Mouse (Mus musculus): ENCODE data around the gene Elf4.

The Elf4 gene

DNA sequence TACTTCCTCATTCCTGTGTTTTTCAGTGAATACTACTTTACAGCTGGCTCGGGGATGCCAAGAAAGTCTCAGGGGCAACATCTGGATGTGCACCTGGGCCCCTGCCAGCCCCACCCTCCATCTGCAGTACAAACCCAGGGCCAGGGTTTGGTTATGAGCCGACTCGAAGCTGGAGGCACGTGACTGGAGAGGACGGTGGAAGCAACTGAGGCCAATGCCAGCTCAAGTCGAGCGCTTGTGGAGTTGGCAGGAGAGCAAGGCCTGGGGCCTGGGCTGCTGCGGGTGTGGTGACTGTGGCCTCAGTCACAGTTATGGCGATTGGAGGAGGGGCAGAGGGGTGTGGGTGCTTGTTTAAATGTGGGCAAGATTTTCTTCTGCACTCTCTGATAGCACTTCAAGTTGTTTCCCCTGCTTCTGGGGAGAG is 27.4 kb downstream of the Elf4 start:
- peak; percentile 20 to 24 for DNase-seq

DNA sequence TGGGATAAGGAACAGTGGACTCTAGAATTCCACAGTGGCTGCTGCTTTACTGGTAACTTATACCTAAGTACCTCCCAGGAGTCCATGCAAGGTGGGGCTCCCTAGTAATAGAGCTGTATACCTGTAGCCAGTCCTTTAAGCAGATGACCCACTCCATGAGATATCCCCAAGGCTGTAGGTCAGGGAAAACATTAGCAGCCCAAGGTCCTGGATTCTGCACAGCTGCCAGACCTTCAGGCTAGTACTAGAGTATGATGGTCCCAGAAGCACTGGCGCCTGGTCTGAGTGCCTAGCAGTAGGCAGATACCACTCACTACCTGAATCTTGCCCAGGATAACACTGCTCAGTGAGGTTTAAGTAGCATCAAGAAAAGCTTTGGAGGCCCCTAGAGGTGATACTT is 28.7 kb downstream of the Elf4 start:
- no peak for DNase-seq

GRCm38 (mm10) chrX:48433527-48433899 is 29.4 kb downstream of the Elf4 start:
- DNase-seq: peak; percentile 20 to 34

GRCm38 (mm10) chrX:48432599-48433526 is 30.1 kb downstream of the Elf4 start:
- DNase-seq: no peak

GRCm38 (mm10) chrX:48429538-48429937 is 33.4 kb downstream of the Elf4 start:
- DNase-seq: no peak

DNA sequence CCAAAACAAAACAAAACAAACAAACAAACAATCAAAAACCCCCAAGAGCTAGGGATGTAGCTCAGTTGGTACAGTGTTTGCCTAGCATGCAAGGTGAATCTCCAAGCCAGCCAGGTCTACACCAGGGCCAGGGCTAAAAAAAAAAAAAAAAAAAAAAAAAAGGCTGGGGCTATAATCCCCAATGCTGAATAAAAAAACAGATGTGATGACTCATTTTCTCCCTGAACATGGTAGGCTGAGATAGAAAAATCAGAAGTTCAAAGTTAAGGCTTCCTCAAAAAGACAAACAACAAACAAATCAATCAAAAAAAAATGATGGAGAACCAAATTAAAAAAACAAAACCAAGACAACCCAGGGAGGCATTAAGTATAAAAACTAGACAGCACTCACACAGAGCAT is 33.8 kb downstream of the Elf4 start:
- DNase-seq: no peak

- DNase-seq: no peak
Measured at GRCm38 (mm10) chrX:48428642-48429041, 34.3 kb downstream of the Elf4 start.

- DNase-seq: no peak
Measured at GRCm38 (mm10) chrX:48428241-48428640, 34.7 kb downstream of the Elf4 start.

DNA sequence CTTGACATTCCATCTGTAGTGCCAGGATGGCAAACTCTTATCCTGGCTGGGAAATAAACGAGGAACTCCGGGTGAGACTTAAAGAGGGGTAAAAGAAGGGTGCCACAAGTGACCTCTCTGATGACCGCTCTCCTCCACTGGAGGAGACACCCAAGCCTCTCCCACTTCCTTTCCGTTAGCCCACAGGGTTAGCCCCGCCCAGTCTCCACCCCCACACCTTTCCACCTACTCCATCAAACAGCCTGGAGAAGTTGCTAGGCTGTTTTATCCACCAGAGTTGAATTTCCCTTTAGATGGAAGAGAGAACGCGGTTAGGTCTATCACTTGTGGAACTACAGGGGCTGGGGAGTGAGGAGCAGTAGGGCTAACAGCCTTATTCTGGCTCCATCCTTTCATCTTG is 37.7 kb downstream of the Elf4 start:
- no peak for DNase-seq

DNA sequence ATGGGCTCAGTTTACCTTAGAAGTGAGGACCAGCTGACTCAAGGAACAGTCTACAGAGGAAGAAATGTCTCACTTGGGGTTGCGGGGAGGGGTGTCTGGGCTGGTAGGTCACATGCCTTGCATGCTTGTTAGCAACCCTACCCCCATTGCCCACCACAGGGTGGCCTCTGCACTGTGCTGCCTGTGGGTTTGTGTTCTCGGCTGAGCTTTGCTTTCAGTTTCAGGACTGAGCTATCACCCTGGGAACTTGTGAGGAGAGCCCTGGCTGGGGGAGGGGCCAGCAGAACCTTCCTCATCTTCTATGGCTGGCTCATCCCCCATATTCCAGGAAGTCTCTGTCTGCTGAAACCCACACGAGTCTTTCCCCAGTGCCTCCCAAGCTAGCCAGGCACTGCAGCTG is 38.3 kb downstream of the Elf4 start:
- no peak for DNase-seq

- no peak for DNase-seq
Measured at GRCm38 (mm10) chrX:48423671-48424070, 39.3 kb downstream of the Elf4 start.

DNA sequence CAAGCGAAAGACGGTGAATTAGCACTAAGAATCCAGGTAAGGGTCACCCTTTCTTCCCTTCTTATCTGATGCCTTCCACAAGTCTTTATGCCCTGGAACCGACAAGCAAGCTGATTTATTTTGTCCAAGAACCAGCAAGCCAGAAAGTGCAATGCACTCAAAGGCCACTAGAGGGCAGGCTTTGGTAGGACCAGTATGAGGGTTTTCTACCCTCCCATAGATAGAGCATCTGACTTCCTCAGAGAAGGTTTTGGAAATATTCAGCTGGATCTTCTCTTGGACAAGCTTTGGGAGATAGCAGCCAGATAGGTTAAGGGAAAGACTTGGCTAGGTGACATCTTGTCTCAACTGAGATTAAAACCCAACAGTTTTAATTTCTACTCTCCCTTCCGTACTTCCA is 39.9 kb downstream of the Elf4 start:
- peak; percentile 78 to 85 for DNase-seq

DNA sequence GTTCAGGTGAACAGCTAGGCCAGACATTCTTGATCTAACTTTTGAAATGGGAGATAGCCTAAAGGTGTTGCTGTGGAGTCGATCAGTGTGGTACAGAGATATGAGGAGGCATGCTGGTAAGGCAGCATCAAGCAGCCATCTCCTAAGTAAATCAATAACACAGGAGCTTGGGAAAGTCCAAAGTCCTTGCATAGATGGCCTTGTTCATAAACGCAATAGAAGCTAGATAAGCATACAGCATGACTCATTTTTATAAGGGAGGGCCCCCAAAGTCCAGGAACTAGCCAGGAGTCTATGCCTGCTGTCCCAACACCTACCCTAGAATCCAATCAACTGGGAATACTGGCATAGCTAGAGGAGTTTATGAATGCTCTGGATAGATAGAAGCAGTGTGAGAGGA is 44.5 kb downstream of the Elf4 start:
- no peak for DNase-seq

DNA sequence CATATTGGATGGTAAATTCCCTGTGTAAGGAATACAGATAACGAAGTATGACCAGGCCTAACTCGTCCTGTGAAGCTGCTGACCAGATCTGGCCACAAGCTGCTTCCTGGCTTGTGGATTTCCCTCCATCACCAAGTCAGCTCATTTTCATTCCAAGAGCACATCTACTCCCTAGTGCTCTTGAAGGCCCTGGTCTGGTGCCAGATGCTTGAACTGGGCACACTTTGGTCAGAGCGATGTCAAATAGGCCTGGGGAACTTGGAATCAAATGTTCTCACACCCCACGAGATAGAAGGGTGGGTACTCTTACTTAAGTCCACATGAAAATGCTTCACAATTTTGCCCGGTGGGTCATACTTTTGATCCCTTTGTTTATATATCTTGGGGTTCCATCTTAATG is 48.6 kb downstream of the Elf4 start:
- no peak for DNase-seq

- DNase-seq: no peak
Measured at GRCm38 (mm10) chrX:48412629-48413028, 50.3 kb downstream of the Elf4 start.

GRCm38 (mm10) chrX:48410388-48410776 is 52.5 kb downstream of the Elf4 start:
- peak in 1 of 2 experiments; percentile 15 for DNase-seq

- peak; percentile 94 to 95 for DNase-seq
Measured at GRCm38 (mm10) chrX:48409611-48410387, 53.1 kb downstream of the Elf4 start.

DNA sequence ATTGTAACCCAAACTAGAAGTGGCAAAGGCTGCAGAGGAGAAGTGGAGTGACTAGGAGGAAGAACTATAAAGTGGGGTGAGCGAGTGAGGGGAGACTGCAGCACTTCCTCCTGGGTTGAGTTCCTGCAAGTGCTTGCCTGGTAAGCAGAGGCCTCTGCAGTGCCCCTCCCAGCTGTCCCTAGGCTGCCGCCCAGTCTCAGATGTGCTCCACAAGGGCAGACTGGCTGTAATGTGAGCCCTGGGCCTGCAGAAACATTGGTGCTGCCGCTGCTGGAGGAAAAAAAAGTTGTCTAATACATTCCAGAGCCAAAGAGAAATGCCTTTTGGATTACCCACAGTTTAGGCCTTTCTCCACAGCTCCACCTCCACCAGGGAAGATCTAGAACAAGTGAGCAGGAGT is 57.8 kb downstream of the Elf4 start:
- DNase-seq: no peak

DNA sequence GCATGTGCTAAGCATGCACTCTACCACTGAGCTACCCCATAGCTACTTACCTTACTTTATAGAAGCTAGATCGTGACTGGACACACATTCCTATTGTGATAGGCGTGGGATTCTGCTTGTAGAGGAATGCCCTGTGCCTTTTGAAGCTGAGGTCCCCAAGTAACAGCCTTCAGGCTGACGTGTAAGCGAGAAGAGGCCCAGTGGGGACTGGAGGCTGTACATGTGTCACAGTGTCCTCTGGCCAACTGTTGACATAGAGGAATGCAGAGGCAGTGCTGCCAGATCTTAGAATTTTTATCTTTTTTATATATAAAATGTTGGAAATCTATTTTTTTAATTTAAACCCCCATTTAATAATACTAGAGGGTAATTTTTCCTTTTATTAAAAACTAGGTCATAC is 62.9 kb downstream of the Elf4 start:
- no peak for DNase-seq

DNA sequence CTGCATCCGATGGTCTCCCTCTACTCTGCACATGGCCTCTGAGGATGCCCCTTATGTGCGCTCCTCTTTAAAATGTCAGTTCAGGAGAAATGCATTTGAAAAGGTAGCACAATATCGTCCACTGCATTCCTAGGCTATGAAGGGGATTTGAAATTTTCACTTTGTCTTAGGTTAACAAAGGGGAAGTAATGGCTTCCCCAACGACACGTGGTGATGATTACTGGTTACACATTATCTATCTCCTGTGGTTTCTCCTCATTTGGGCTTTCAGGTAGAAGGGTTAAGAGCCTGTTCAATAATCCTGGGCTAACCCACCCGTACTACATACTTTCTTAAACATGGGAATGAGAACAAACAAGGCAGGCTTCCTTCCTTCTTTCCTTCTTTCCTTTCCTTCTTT is 73.6 kb downstream of the Elf4 start:
- no peak for DNase-seq

DNA sequence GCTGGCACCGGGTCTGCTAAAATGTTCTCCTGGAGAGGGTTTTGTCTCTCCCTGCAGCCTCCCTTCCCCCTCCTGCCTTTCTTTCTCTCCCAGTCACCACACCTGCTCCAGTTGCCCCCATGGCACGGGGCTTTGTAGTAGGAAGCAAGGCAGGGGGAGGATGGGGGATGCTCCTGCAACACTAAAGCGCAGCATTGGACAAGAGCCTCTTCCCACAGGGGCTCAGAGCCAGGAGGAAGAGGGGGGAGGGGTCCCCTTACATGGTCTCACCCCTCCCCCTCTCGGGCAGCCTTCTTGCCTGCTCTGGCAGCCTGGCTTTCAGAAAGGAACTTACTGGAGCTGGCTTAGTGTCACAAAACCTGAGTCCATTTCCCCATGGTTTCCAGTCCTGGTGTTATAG is 77.0 kb downstream of the Elf4 start:
- peak; percentile 28 to 58 for DNase-seq

DNA sequence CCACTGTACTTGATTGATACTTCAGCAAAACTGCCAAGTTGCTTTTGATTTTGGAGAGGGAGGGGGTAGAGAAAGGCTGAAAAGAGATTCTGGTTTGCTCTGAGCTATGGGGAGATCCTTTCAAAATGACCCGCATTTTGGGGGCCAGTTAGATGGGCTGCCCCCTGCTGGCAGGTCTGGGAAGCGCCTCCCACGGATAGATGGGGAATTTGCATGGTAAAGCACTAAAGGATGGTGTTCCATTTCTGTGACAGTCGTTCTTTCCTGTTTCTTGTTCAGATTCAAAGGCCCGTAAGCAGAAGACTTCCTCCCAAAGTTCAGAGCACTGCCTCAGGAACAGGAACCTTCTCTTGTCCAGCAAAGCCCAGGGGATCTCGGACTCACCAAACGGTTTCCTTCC is 79.3 kb downstream of the Elf4 start:
- peak; percentile 67 to 74 for DNase-seq

- no peak for DNase-seq
Measured at GRCm38 (mm10) chrX:48367841-48368240, 95.1 kb downstream of the Elf4 start.
